Mouse (Mus musculus): Measurements from ENCODE around the gene Lcn8. TPM values are rescaled to one million over a fixed set of nuclear protein-coding genes. Genes with fewer than 3 reads are reported as not detected.

Lcn8 gene
- polyA plus RNA-seq, 1 experiment, result not detected

DNA sequence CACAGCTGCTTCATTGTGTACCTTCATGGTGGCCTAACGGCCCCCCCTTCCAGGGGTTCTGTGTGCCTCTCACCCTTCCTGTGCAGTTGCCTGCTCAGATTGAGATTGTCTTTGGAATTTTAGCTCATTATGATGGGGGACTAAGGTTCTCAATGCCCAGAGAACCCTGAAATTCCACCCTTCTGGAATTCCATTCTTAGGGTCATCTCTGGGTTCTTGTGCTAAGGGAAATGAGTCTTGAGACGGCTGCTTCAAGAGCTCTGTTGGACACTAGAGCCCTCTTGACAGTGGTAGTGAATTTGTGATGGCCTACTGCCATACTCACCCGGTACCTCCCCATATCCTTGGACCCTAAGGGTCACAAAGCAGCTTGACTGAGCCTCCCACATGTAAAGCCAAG lies 35.3 kb upstream of the Lcn8 start, which contains the start of gene Ccdc183:
Ccdc183 (minus strand) TSS at position 101 of the 400 bp plus-strand sequence.
- peaks cover 47% of the 10 kb centered on the region for H3K27me3 ChIP-seq (ENCODE audit: control insufficient read depth, insufficient read depth, insufficient read length)
- no peak for TF ChIP-seq POLR2AphosphoS2 (IDR thresholded peaks at IDR 0.05; ENCODE audit: insufficient read length, low read depth)
- TF ChIP-seq POLR2A (IDR thresholded peaks at IDR 0.05; ENCODE audit: insufficient read length, low read depth), result no peak

GRCm38 (mm10) chr2:25620386-25620785 lies 32.5 kb upstream of the Lcn8 start:
- H3K79me2 ChIP-seq (ENCODE audit: control insufficient read depth, insufficient read depth), result no peaks in the 10 kb centered on the region
- H3K36me3 ChIP-seq (ENCODE audit: control insufficient read depth, insufficient read depth), result no peaks in the 10 kb centered on the region
- no peak overlapping the region for H3K4me2 ChIP-seq (ENCODE audit: low read depth)
- no peak overlapping the region for H3ac ChIP-seq (ENCODE audit: control insufficient read depth, insufficient read length)
- no peak overlapping the region for H3K4me3 ChIP-seq
- TF ChIP-seq SRF (IDR thresholded peaks at IDR 0.05; ENCODE audit: control insufficient read depth, insufficient read length, low read depth), result no peak
- no peak for TF ChIP-seq E2F4 (IDR thresholded peaks at IDR 0.05; ENCODE audit: insufficient read depth)
- no peak for TF ChIP-seq POLR2AphosphoS2 (IDR thresholded peaks at IDR 0.05; ENCODE audit: insufficient read length, low read depth)
- no peak for TF ChIP-seq MYOD1 (IDR thresholded peaks at IDR 0.05; ENCODE audit: control insufficient read depth in 1 of 3, insufficient read length in 2 of 3, low read depth in 2 of 3)
- TF ChIP-seq MYOG (IDR thresholded peaks at IDR 0.05; ENCODE audit: control insufficient read depth in 1 of 3, insufficient read depth in 1 of 3, insufficient read length in 2 of 3, low read depth in 2 of 3), result no peak
- no peak for TF ChIP-seq REST (IDR thresholded peaks at IDR 0.05; ENCODE audit: insufficient read depth, insufficient read length)
- TF ChIP-seq TCF12 (IDR thresholded peaks at IDR 0.05; ENCODE audit: insufficient read depth, poor library complexity, severe bottlenecking), result no peak
- TF ChIP-seq TCF3 (IDR thresholded peaks at IDR 0.05; ENCODE audit: insufficient read length, low read depth), result no peak
- TF ChIP-seq POLR2A (IDR thresholded peaks at IDR 0.05; ENCODE audit: insufficient read length, low read depth), result no peak
- TF ChIP-seq USF1 (IDR thresholded peaks at IDR 0.05; ENCODE audit: low read depth), result no peak
- TF ChIP-seq CEBPB (IDR thresholded peaks at IDR 0.05; ENCODE audit: insufficient read depth, poor library complexity, severe bottlenecking), result no peak
- no peak for TF ChIP-seq MAX (IDR thresholded peaks at IDR 0.05; ENCODE audit: low read depth)
- H3K27me3 ChIP-seq (ENCODE audit: control insufficient read depth, insufficient read depth, insufficient read length), result peaks cover 51% of the 10 kb centered on the region

More for the DNA sequence above, 35.3 kb upstream of the Lcn8 start, which contains the start of gene Ccdc183:
- Histone ChIP-seq H3K4me3 (no peak within 1 kb of the TSS), H3K79me2 (ENCODE audit: control insufficient read depth, insufficient read depth) (no peaks in the 10 kb centered on the region), H3ac (ENCODE audit: control insufficient read depth, insufficient read length) (no peak within 1 kb of the TSS), H3K36me3 (ENCODE audit: control insufficient read depth, insufficient read depth) (no peaks in the 10 kb centered on the region), H3K4me2 (ENCODE audit: low read depth) (no peak within 1 kb of the TSS)

DNA sequence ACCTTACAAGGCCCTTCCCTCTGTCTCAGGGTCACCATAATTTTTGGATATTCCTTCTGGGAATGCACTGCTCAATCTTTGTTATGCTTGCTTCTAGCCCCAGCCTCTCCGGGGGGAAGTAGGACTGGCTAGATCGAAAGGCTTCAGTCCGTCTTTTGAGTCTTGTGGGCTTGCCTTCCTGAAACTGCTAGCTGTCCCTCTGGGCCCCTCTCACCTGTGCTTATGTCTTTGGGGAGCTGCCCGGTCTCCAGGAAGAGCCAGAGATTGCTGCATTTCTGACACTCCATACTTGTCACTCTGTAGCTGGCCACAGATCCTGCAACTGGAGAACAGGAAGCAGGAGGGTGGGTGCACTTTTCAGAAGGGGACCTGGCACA lies 32.1 kb upstream of the Lcn8 start:
- Histone ChIP-seq H3ac (ENCODE audit: control insufficient read depth, insufficient read length) (no peak overlapping the region), H3K27me3 (ENCODE audit: control insufficient read depth, insufficient read depth, insufficient read length) (peaks cover 49% of the 10 kb centered on the region), H3K79me2 (ENCODE audit: control insufficient read depth, insufficient read depth) (no peaks in the 10 kb centered on the region), H3K36me3 (ENCODE audit: control insufficient read depth, insufficient read depth) (no peaks in the 10 kb centered on the region), H3K4me2 (ENCODE audit: low read depth) (peak overlapping the region; percentile 79), H3K4me3 (peak overlapping the region; percentile 23)
- TF ChIP-seq POLR2A (IDR thresholded peaks at IDR 0.05; ENCODE audit: insufficient read length, low read depth) (no peak), REST (IDR thresholded peaks at IDR 0.05; ENCODE audit: insufficient read depth, insufficient read length) (no peak), MYOG (IDR thresholded peaks at IDR 0.05; ENCODE audit: control insufficient read depth in 1 of 3, insufficient read depth in 1 of 3, insufficient read length in 2 of 3, low read depth in 2 of 3) (no peak), CEBPB (IDR thresholded peaks at IDR 0.05; ENCODE audit: insufficient read depth, poor library complexity, severe bottlenecking) (no peak), E2F4 (IDR thresholded peaks at IDR 0.05; ENCODE audit: insufficient read depth) (no peak), TCF3 (IDR thresholded peaks at IDR 0.05; ENCODE audit: insufficient read length, low read depth) (no peak), USF1 (IDR thresholded peaks at IDR 0.05; ENCODE audit: low read depth) (no peak), SRF (IDR thresholded peaks at IDR 0.05; ENCODE audit: control insufficient read depth, insufficient read length, low read depth) (no peak), TCF12 (IDR thresholded peaks at IDR 0.05; ENCODE audit: insufficient read depth, poor library complexity, severe bottlenecking) (no peak), POLR2AphosphoS2 (IDR thresholded peaks at IDR 0.05; ENCODE audit: insufficient read length, low read depth) (no peak), MAX (IDR thresholded peaks at IDR 0.05; ENCODE audit: low read depth) (no peak), MYOD1 (IDR thresholded peaks at IDR 0.05; ENCODE audit: control insufficient read depth in 1 of 3, insufficient read length in 2 of 3, low read depth in 2 of 3) (no peak)

GRCm38 (mm10) chr2:25621229-25622200 lies 31.4 kb upstream of the Lcn8 start, which contains the start of gene Tmem141:
Gene Tmem141, minus strand, starts transcription at chr2:25622005.
- Histone ChIP-seq H3K27me3 (ENCODE audit: control insufficient read depth, insufficient read depth, insufficient read length) (peaks cover 48% of the 10 kb centered on the region), H3K4me3 (peak within 1 kb of the TSS; percentile 23)

More at GRCm38 (mm10) chr2:25621229-25622200, 31.4 kb upstream of the Lcn8 start, which contains the start of gene Tmem141:
- H3K36me3 ChIP-seq (ENCODE audit: control insufficient read depth, insufficient read depth), result no peaks in the 10 kb centered on the region
- TF ChIP-seq POLR2AphosphoS2 (IDR thresholded peaks at IDR 0.05; ENCODE audit: insufficient read length, low read depth), result peak; percentile 64
- no peak for TF ChIP-seq TCF12 (IDR thresholded peaks at IDR 0.05; ENCODE audit: insufficient read depth, poor library complexity, severe bottlenecking)
- no peak for TF ChIP-seq SRF (IDR thresholded peaks at IDR 0.05; ENCODE audit: control insufficient read depth, insufficient read length, low read depth)
- no peak for TF ChIP-seq CEBPB (IDR thresholded peaks at IDR 0.05; ENCODE audit: insufficient read depth, poor library complexity, severe bottlenecking)
- TF ChIP-seq POLR2A (IDR thresholded peaks at IDR 0.05; ENCODE audit: insufficient read length, low read depth), result peak; percentile 80
- no peak for TF ChIP-seq MYOG (IDR thresholded peaks at IDR 0.05; ENCODE audit: control insufficient read depth in 1 of 3, insufficient read depth in 1 of 3, insufficient read length in 2 of 3, low read depth in 2 of 3)
- TF ChIP-seq REST (IDR thresholded peaks at IDR 0.05; ENCODE audit: insufficient read depth, insufficient read length), result no peak
- peak within 1 kb of the TSS; percentile 79 for H3K4me2 ChIP-seq (ENCODE audit: low read depth)
- H3K79me2 ChIP-seq (ENCODE audit: control insufficient read depth, insufficient read depth), result no peaks in the 10 kb centered on the region
- H3ac ChIP-seq (ENCODE audit: control insufficient read depth, insufficient read length), result no peak within 1 kb of the TSS
